Mouse (Mus musculus) left cerebral cortex, postnatal 10 days (tissue): Measurements from ENCODE around the gene Gas2l1. TPM values are rescaled to one million over a fixed set of nuclear protein-coding genes. Genes with fewer than 3 reads are reported as not detected.

Experiments
- DNase-seq, 2 experiments: peaks; one replicate each; pipeline ENCODE4 v3.0.0; 2021 to 2022; ENCODE audit warnings: low spot score in 2 of 2, mixed read lengths in 1 of 2; ENCODE audit errors: extremely low spot score in 1 of 2
- intact Hi-C: fragments of 180-260 bp; cut with DNase I; formaldehyde crosslinking; loops from one replicate; pipeline ENCODE4 v1.15.1; 2025
- total RNA-seq, 2 experiments: library from RNA; stranded (reverse); gene quantifications; 2 replicates each; pipeline ENCODE4 v1.2.3; 2021

Gene Gas2l1
- total RNA-seq, 2 experiments from 2014 or later: 48.1 to 48.3 TPM

GRCm38 (mm10) chr11:5068126-5068971 lies 3.2 kb upstream of the Gas2l1 start:
- intact Hi-C loops: loop anchor here (10.0 kb wide), 1 partner anchor 144 kb away; no protein-coding TSS in a partner anchor

DNA sequence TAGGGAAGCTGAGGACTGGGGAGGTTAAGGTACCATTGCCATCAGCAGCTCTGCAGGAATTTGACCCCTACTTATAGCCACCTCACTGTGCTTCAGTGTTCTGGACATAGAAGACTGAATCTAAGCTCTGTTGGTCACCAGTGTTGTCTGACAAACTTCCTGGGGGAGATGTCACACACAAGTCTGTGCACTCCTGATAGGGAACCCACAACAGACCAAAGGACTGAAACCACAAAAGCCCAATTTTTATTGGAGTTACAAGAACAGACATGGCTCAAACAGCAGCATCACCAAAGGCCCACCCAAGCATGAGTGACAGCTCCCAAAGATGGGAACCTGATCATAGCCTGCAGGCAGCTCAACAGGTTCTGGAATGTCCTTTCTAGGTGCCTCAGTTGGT lies 1.9 kb upstream of the Gas2l1 start:
- no peak for DNase-seq
- intact Hi-C loops: loop anchor here (10.0 kb wide), 1 partner anchor 142 kb away; no protein-coding TSS in a partner anchor

More at GRCm38 (mm10) chr11:5068126-5068971, 3.2 kb upstream of the Gas2l1 start:
- no peak for DNase-seq

DNA sequence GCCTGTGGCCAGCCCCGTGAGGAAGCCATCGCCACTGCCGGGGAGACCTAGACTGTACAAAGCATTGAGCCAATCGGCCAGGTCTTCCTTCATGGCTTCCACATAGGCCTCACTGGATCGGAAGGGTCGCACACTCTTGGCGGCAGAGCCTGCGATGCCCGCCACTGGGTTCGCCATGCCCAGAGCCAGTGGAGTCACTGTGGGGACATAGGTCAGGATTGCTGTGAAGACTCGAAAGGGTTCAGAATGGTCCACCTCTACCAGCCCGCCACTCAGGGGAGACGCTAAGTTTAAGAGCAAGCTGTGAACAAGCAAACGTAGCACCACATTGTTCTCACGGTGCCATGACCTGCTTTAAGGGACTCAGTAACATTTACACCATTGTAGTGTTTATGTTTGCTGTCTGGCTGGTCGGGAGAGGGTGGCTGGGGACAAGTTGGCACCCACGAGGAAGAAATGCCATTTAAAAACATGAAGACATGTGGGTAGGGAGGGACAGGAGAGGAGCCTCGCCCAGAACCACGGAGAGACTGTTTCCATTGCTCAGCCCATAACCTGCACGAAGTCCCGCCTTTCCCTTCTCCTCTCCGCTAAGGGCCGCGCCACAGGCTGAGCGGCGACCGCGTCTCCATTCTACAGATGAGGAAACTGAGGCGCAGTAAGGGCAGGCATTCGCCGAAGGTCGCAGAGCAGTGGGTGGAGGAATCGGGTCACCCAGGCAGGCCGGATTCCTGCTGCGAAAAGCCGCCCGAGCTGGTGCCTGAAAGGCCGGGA lies 658 bp downstream of the Gas2l1 start:
- no peak for DNase-seq
- intact Hi-C loops: loop anchor here (10.0 kb wide), 1 partner anchor 140 kb away; no protein-coding TSS in a partner anchor

- intact Hi-C loops: loop anchor here (10.0 kb wide), 1 partner anchor 139 kb away; no protein-coding TSS in a partner anchor
- peak in 1 of 2 experiments; percentile 51 for DNase-seq
Observed at GRCm38 (mm10) chr11:5063561-5064281, 1.4 kb downstream of the Gas2l1 start.

GRCm38 (mm10) chr11:5062860-5063505 lies 2.1 kb downstream of the Gas2l1 start:
- no peak for DNase-seq
- intact Hi-C loops: loop anchor here (10.0 kb wide), 1 partner anchor 138 kb away; no protein-coding TSS in a partner anchor

GRCm38 (mm10) chr11:5062326-5062725 lies 2.8 kb downstream of the Gas2l1 start:
- DNase-seq: no peak

DNA sequence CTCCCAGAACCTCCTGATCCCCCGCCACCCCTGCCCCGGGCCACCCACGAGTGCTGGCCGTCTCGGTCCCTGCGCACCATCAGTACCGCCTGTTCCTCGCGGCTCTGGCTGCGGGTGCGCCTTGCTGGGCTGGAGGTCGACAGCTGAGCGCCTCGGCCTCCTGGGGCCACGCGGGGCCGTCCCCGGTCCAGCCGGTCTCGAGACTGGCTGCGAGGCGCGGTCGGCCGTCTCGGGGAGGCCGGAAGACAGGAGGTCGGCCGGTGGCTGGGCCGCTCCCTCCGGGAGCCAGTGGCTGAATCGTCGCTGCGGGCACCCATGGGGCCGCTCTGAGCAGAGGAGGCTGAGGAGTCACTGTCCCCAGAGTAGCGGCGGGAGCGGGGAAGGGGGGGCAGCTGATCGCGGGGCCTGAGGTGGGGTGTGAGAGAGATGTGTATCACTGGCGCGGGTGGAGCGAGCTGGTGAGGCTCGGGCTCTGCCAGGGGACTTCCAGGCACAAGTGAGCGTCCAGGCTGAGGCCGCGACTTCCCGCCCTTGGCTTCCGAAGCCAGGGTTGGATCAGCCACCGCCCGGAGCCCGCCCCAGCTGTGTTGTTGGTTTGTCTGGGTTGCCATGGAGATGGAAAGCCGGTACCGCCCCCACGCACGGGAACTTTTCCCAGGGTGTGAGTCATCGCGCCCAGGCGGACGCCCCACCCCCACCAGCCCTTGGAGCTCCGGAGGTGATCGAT lies 3.6 kb downstream of the Gas2l1 start:
- intact Hi-C loops: loop anchor here (10.0 kb wide), 1 partner anchor 137 kb away; no protein-coding TSS in a partner anchor
- peak; percentile 88 to 95 for DNase-seq

More at GRCm38 (mm10) chr11:5062326-5062725, 2.8 kb downstream of the Gas2l1 start:
- intact Hi-C loops: loop anchor here (10.0 kb wide), 1 partner anchor 138 kb away; no protein-coding TSS in a partner anchor

DNA sequence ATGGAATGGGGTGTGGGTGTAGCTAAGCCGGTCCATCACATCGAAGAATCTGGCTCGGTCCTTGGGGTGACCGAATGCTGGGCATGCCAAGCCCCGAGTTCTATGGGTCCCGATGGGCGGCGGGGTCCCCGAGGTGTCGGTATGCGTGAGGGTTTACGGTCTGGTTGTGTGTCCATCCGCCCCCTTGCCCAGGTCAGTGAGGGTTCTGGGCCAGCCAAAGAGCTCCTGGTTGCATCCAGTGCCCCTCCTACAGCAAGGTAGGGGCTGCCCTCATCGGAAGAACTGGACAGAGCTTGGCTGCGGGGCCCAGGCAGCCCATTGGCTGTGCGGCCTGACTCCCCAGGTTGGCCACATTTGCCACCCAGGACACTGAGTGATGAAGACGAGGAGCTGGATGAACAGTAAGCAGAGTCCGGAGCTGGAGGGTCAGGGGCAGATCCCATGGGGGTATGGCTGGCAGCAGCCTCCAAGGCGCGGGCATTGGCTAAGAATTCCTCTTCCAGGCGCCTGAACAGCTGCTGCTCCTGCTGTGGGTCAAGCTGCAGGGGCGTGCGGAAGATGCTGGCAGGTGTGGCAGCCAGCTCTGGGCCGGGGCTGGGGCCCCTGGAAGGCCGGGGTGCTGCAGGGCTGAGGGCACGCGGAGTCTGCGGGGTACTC lies 4.2 kb downstream of the Gas2l1 start:
- no peak for DNase-seq
- intact Hi-C loops: loop anchor here (10.0 kb wide), 1 partner anchor 136 kb away; no protein-coding TSS in a partner anchor

- peak in 1 of 2 experiments; percentile 62 for DNase-seq
- intact Hi-C loops: loop anchor here (5.0 to 10.0 kb wide), 2 partner anchors 42 to 135 kb away; no protein-coding TSS in a partner anchor
Observed at GRCm38 (mm10) chr11:5059704-5060156, 5.4 kb downstream of the Gas2l1 start.

- DNase-seq: no peak
- intact Hi-C loops: loop anchor here (5.0 kb wide), 1 partner anchor 42 kb away; no protein-coding TSS in a partner anchor
Observed at GRCm38 (mm10) chr11:5059230-5059629, 5.9 kb downstream of the Gas2l1 start.

- DNase-seq: no peak
Observed at GRCm38 (mm10) chr11:5058783-5059182, 6.3 kb downstream of the Gas2l1 start.

DNA sequence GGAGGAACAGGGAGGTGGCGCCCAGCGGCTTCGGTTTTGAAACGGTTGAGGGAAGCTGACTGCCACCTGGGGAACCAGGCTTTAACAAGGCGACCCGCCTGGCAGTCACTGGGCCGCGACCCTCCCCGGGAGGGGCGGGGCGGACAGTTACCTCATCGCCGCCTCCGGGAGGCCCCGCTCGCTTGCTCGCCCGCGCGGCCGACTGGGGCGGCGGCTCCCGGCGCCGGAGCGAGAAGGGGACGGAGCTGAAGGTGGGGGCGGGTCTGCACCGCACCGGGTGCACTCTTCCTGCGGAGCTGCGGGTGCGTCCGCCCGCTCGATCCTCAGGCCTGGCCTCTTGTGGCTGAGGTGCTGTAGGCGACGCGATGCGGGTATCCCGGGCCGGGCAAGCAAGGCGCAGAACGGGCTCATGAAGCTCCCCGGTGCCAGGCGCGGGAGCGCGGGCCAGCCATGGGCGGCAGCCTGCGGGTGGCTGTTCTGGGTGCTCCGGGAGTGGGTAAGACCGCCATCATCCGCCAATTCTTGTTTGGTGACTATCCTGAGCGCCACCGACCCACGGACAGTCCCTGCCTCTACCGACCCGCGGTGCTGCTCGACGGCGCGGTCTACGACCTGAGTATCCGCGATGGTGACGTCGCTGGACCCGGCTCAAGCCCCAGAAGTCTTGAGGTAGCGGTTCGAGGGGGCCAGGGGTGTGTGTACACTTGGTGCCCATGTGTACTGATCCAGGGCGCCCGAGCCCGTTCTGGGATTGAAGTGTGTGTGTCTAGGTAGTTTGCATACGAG lies 7.1 kb downstream of the Gas2l1 start, which contains the start of gene Rasl10a:
Rasl10a (plus strand) TSS at position 273 of the 786 bp plus-strand sequence.
- peak in 1 of 2 experiments; percentile 63 for DNase-seq
- intact Hi-C loops: loop anchor here (5.0 kb wide), 1 partner anchor 41 kb away; no protein-coding TSS in a partner anchor

More at GRCm38 (mm10) chr11:5058783-5059182, 6.3 kb downstream of the Gas2l1 start:
- intact Hi-C loops: loop anchor here (5.0 kb wide), 1 partner anchor 41 kb away; no protein-coding TSS in a partner anchor

GRCm38 (mm10) chr11:5057541-5057855 lies 7.6 kb downstream of the Gas2l1 start:
- DNase-seq: no peak
- intact Hi-C loops: loop anchor here (5.0 kb wide), 1 partner anchor 40 kb away; no protein-coding TSS in a partner anchor

- DNase-seq: no peak
- intact Hi-C loops: loop anchor here (5.0 kb wide), 1 partner anchor 40 kb away; no protein-coding TSS in a partner anchor
Observed at GRCm38 (mm10) chr11:5057064-5057463, 8.1 kb downstream of the Gas2l1 start.
